In the genomic region with DNA sequence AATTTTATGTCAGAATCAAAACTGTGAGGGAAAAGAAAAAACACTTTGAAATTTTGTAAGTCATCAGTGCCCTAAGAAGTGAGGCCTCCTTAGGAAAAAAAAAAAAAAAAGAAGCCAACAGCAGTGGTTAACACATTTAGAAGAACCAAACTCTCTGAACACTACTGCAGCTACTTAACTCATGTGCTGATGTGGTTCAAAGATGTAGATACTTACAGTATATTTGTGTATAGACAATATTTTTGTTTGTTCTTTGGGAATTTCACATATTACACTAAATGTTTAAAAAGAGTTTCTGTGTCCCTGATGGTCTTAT, we compare ENCODE assay signal across 22 mouse cellular contexts. TPM values are rescaled to one million over a fixed set of nuclear protein-coding genes. Genes with fewer than 3 reads are reported as not detected.
A peak's percentile ranks its signal among the peaks of the same experiment; 100 is the strongest.
DNase-seq lines count a peak whose midpoint lies in the region; ATAC-seq and TF ChIP-seq lines count a peak whose summit lies in the region.
"Had no signal": no experiment of that assay in that cellular context is flagged by ENCODE, and none has a peak within 500 bp of the region (broad histone marks: within the 10 kb centered on the region; RNA-seq: fewer than 3 reads in every experiment).

No protein-coding gene starts in this region.

- no peak for DNase-seq in lung, adult 18-20 months
- DNase-seq in CH12.LX (ENCODE audit: extremely low read depth) = no peak
- DNase-seq in thymus, adult 18-20 months = no peak
- DNase-seq: adrenal gland, postnatal 14 days; cerebellum, adult 9-10 months; kidney, adult 9 months; kidney, postnatal 25 days; thymus, postnatal 25 days had no signal

- no peak overlapping the region for H3K4me3 ChIP-seq in lung, embryonic 15.5 days
- no peak overlapping the region for H3K4me3 ChIP-seq in CH12.LX (replicated peaks in 1 of 3; ENCODE audit: low read depth in 2 of 3, low read length in 2 of 3, poor library complexity in 1 of 3)
- H3K4me3 ChIP-seq in embryonic fibroblast, embryonic 13.5 days (ENCODE audit: insufficient read depth, low read length) = no peak overlapping the region
- H3K4me3 ChIP-seq in liver, embryonic 16.5 days (ENCODE audit: low read depth, low read length) = no peak overlapping the region
- no peak overlapping the region for H3K4me3 ChIP-seq in kidney, embryonic 14.5 days (ENCODE audit: low read length)
- H3K4me3 ChIP-seq: embryonic facial prominence, embryonic 10.5 days; forebrain, embryonic 13.5 days; hindbrain, embryonic 15.5 days; intestine, embryonic 15.5 days; layer of hippocampus, adult 2 months; limb, embryonic 10.5 days; myocyte had no signal

- H3K4me2 ChIP-seq in lung, embryonic 15.5 days = no peak overlapping the region
- H3K4me2 ChIP-seq in CH12.LX (ENCODE audit: insufficient read depth, low read depth, poor library complexity, severe bottlenecking) = no peak overlapping the region
- peak overlapping the region; percentile 46 for H3K4me2 ChIP-seq in liver, embryonic 16.5 days (ENCODE audit: low read depth, low read length)
- no peak overlapping the region for H3K4me2 ChIP-seq in kidney, embryonic 14.5 days (replicated peaks; ENCODE audit: low read depth, low read length)
- H3K4me2 ChIP-seq: forebrain, embryonic 13.5 days; heart, embryonic 11.5 days; hindbrain, embryonic 15.5 days; intestine, embryonic 15.5 days had no signal

- no peak for TF ChIP-seq EP300 in CH12.LX (IDR thresholded peaks at IDR 0.05; ENCODE audit: low read length)

- H3K27me3 ChIP-seq in lung, embryonic 15.5 days = no peaks in the 10 kb centered on the region
- H3K27me3 ChIP-seq in CH12.LX (replicated peaks) = no peaks in the 10 kb centered on the region
- no peaks in the 10 kb centered on the region for H3K27me3 ChIP-seq in liver, embryonic 16.5 days (ENCODE audit: control insufficient read depth, insufficient read depth, low read depth, low read length)
- no peaks in the 10 kb centered on the region for H3K27me3 ChIP-seq in kidney, embryonic 14.5 days (ENCODE audit: control insufficient read depth, insufficient read depth, low read length)
- H3K27me3 ChIP-seq: forebrain, embryonic 13.5 days; hindbrain, embryonic 15.5 days; intestine, embryonic 15.5 days had no signal

- no peaks in the 10 kb centered on the region for H3K9me3 ChIP-seq in lung, embryonic 15.5 days
- H3K9me3 ChIP-seq in CH12.LX (replicated peaks; ENCODE audit: low read length) = peaks cover 5% of the 10 kb centered on the region
- no peaks in the 10 kb centered on the region for H3K9me3 ChIP-seq in liver, embryonic 16.5 days (replicated peaks; ENCODE audit: control insufficient read depth, low read length)
- H3K9me3 ChIP-seq in kidney, embryonic 14.5 days (ENCODE audit: control insufficient read depth, low read length) = no peaks in the 10 kb centered on the region
- H3K9me3 ChIP-seq: embryonic facial prominence, embryonic 10.5 days; forebrain, embryonic 13.5 days; hindbrain, embryonic 15.5 days; intestine, embryonic 15.5 days; limb, embryonic 10.5 days had no signal

- TF ChIP-seq POLR2A in CH12.LX (IDR thresholded peaks at IDR 0.05; ENCODE audit: low read depth, low read length) = no peak
- TF ChIP-seq POLR2A in embryonic fibroblast, embryonic 13.5 days (IDR thresholded peaks at IDR 0.05; ENCODE audit: low read depth, low read length) = no peak

- no peak for ATAC-seq in lung, embryonic 15.5 days (ENCODE audit: borderline replicate concordance, extremely low read depth, low FRiP score, low TSS enrichment)
- no peak for ATAC-seq in liver, embryonic 16.5 days (ENCODE audit: low read depth)
- ATAC-seq in kidney, embryonic 14.5 days (ENCODE audit: low FRiP score, low TSS enrichment) = no peak
- ATAC-seq: forebrain, embryonic 13.5 days; midbrain, embryonic 16.5 days had no signal

- in situ Hi-C loops in CH12.LX (cut with MboI; ENCODE audit: low pct_ligation_motif_present, low pct_unique_long_range_greater_than_20kb, low sequenced_read_pairs) = no loop called here

- peak overlapping the region; percentile 75 for H3K27ac ChIP-seq in lung, embryonic 15.5 days
- H3K27ac ChIP-seq in CH12.LX (ENCODE audit: insufficient read depth, low read depth) = no peak overlapping the region
- peak overlapping the region; percentile 49; the same call in 1 of the 2 replicates for H3K27ac ChIP-seq in embryonic fibroblast, embryonic 13.5 days (ENCODE audit: insufficient read depth, low read length)
- H3K27ac ChIP-seq in liver, embryonic 16.5 days (ENCODE audit: low read length) = peak overlapping the region; percentile 99
- no peak overlapping the region for H3K27ac ChIP-seq in kidney, embryonic 14.5 days (ENCODE audit: low read depth, low read length)
- H3K27ac ChIP-seq: embryonic facial prominence, embryonic 10.5 days; forebrain, embryonic 13.5 days; hindbrain, embryonic 15.5 days; intestine, embryonic 15.5 days; layer of hippocampus, adult 2 months; limb, embryonic 10.5 days; macrophage had no signal

- no peak for TF ChIP-seq RAD21 in CH12.LX (IDR thresholded peaks at IDR 0.05; ENCODE audit: low read depth, low read length)

- H3K4me1 ChIP-seq in lung, embryonic 15.5 days = peaks cover 46% of the 10 kb centered on the region
- H3K4me1 ChIP-seq in CH12.LX (ENCODE audit: control insufficient read depth in 1 of 2, insufficient read depth in 2 of 2) = peaks cover 10 to 85% of the 10 kb centered on the region in 2 experiments; a peak in 3 of 4 replicates
- H3K4me1 ChIP-seq in embryonic fibroblast, embryonic 13.5 days (ENCODE audit: control insufficient read depth, insufficient read depth, low read length) = peaks cover 11% of the 10 kb centered on the region
- H3K4me1 ChIP-seq in liver, embryonic 16.5 days (ENCODE audit: control insufficient read depth, low read depth, low read length) = peaks cover 71% of the 10 kb centered on the region
- no peaks in the 10 kb centered on the region for H3K4me1 ChIP-seq in kidney, embryonic 14.5 days (ENCODE audit: control insufficient read depth, insufficient read depth, low read length)
- H3K4me1 ChIP-seq: hindbrain, embryonic 15.5 days; intestine, embryonic 15.5 days had no signal

- H3K9ac ChIP-seq in lung, embryonic 15.5 days = no peak overlapping the region
- no peak overlapping the region for H3K9ac ChIP-seq in CH12.LX (ENCODE audit: insufficient read depth, low read depth)
- peak overlapping the region; percentile 56 for H3K9ac ChIP-seq in liver, embryonic 16.5 days (ENCODE audit: low read depth, low read length)
- H3K9ac ChIP-seq in kidney, embryonic 14.5 days (ENCODE audit: low read depth, low read length) = no peak overlapping the region
- H3K9ac ChIP-seq: forebrain, embryonic 13.5 days; hindbrain, embryonic 15.5 days; intestine, embryonic 15.5 days had no signal

- no peaks in the 10 kb centered on the region for H3K79me2 ChIP-seq in CH12.LX (replicated peaks; ENCODE audit: control insufficient read depth, extremely low read depth, insufficient read depth, poor library complexity, severe bottlenecking)

- dilution Hi-C loops in CH12.LX (cut with MboI; ENCODE audit: extremely low pct_ligation_motif_present, extremely low pct_unique_long_range_greater_than_20kb, low sequenced_read_pairs) = no loop called here

- H3K36me3 ChIP-seq in lung, embryonic 15.5 days = no peaks in the 10 kb centered on the region
- H3K36me3 ChIP-seq in CH12.LX (replicated peaks in 1 of 2; ENCODE audit: control insufficient read depth in 1 of 2, insufficient read depth in 1 of 2, low read length in 1 of 2) = no peaks in the 10 kb centered on the region
- H3K36me3 ChIP-seq in liver, embryonic 16.5 days (ENCODE audit: control insufficient read depth, insufficient read depth) = no peaks in the 10 kb centered on the region
- no peaks in the 10 kb centered on the region for H3K36me3 ChIP-seq in kidney, embryonic 14.5 days (ENCODE audit: control insufficient read depth, insufficient read depth, low read length)
- H3K36me3 ChIP-seq: embryonic facial prominence, embryonic 10.5 days; hindbrain, embryonic 15.5 days; intestine, embryonic 15.5 days; limb, embryonic 10.5 days had no signal

- TF ChIP-seq CTCF in CH12.LX (conservative IDR thresholded peaks at IDR 0.05 in 1 of 2, IDR thresholded peaks at IDR 0.05 in 1 of 2; ENCODE audit: low read depth in 2 of 2, low read length in 2 of 2) = no peak
- no peak for TF ChIP-seq CTCF in embryonic fibroblast, embryonic 13.5 days (IDR thresholded peaks at IDR 0.05; ENCODE audit: borderline replicate concordance, insufficient read depth, low read length)

TF ChIP-seq in CH12.LX, 34 proteins besides CTCF, POLR2A, EP300 and RAD21:
- TF ChIP-seq MEF2A (IDR thresholded peaks at IDR 0.05; ENCODE audit: borderline replicate concordance, low read depth, low read length) = no peak
- no peak for TF ChIP-seq MAX (IDR thresholded peaks at IDR 0.05; ENCODE audit: low read length)
- TF ChIP-seq ZNF384 (IDR thresholded peaks at IDR 0.05; ENCODE audit: low read depth, low read length) = peak; percentile 81

RNA-seq across cellular contexts. Expression of gene Dennd4a, which starts 17.9 kb away (rescaled TPM):
- 7.1 and 8.4 TPM in 2 replicates for polyA plus RNA-seq in lung, embryonic 15.5 days (2015; fragmentation: Nextera tagmentation; extraction: Ambion mirVana)
- total RNA-seq in CH12.LX (2012; rRNA removed) (24.0 and 37.1 TPM in 2 replicates), CH12.LX (2014; rRNA removed) (18.3 and 22.6 TPM in 2 replicates)
- polyA plus RNA-seq in CH12.LX (2012; ENCODE audit: insufficient read length, low read depth) = 35.8 and 41.1 TPM in 2 replicates
- 34.8 and 51.0 TPM in 2 replicates for polyA plus RNA-seq in embryonic fibroblast, embryonic 13.5 days (2011; ENCODE audit: insufficient read length, low read depth, missing spikeins)
- 40.8 and 42.3 TPM in 2 replicates for polyA plus RNA-seq in liver, embryonic 16.5 days (2015; fragmentation: Nextera tagmentation; extraction: Ambion mirVana)
- polyA plus RNA-seq in kidney, embryonic 14.5 days (2014; fragmentation: Nextera tagmentation; extraction: Ambion mirVana) = 4.5 and 6.1 TPM in 2 replicates

RNA-seq across cellular contexts. Expression of gene Rab11a, which starts 55.7 kb away (rescaled TPM):
- 319 and 324 TPM in 2 replicates for polyA plus RNA-seq in lung, embryonic 15.5 days (2015; fragmentation: Nextera tagmentation; extraction: Ambion mirVana)
- total RNA-seq in CH12.LX (2012; rRNA removed) (86.0 and 109 TPM in 2 replicates), CH12.LX (2014; rRNA removed) (168 TPM in 2 replicates)
- polyA plus RNA-seq in CH12.LX (2012; ENCODE audit: insufficient read length, low read depth) = 189 and 193 TPM in 2 replicates
- 318 and 370 TPM in 2 replicates for polyA plus RNA-seq in embryonic fibroblast, embryonic 13.5 days (2011; ENCODE audit: insufficient read length, low read depth, missing spikeins)
- 198 and 207 TPM in 2 replicates for polyA plus RNA-seq in liver, embryonic 16.5 days (2015; fragmentation: Nextera tagmentation; extraction: Ambion mirVana)
- polyA plus RNA-seq in kidney, embryonic 14.5 days (2014; fragmentation: Nextera tagmentation; extraction: Ambion mirVana) = 498 and 551 TPM in 2 replicates

Comparison
In these comparisons a context has a peak if more than half of its experiments do, and no peak if none do; other contexts are left out.
1. H3K27ac ChIP-seq: peak in lung, embryonic 15.5 days (single experiment), embryonic fibroblast, embryonic 13.5 days (single experiment) and liver, embryonic 16.5 days (single experiment); none in CH12.LX (single experiment) and kidney, embryonic 14.5 days (single experiment).